Comparison of ENCODE assay signal across 11 mouse cellular contexts in genomic region chr11:99045159-99045889, GRCm38 (mm10). TPM values are rescaled to one million over a fixed set of nuclear protein-coding genes. Genes with fewer than 3 reads are reported as not detected.
DNase-seq lines count a peak whose midpoint lies in the region; ATAC-seq and TF ChIP-seq lines count a peak whose summit lies in the region.
"Had no signal": no experiment of that assay in that cellular context is flagged by ENCODE, and none has a peak within 500 bp of the region (broad histone marks: within the 10 kb centered on the region; RNA-seq: fewer than 3 reads in every experiment).

No protein-coding gene starts in this region.

- H3K9ac ChIP-seq in heart, embryonic 12.5 days: peak overlapping the region; percentile 37; the same call in 1 of the 2 replicates
- 0 out of 2 replicates have a peak overlapping the region, but pooled peaks have one; percentile 18 for H3K9ac ChIP-seq in intestine, embryonic 16.5 days (ENCODE audit: low read depth, low read length)
- H3K9ac ChIP-seq in limb, embryonic 11.5 days (ENCODE audit: low read length): no peak overlapping the region
- peak overlapping the region; percentile 35; the same call in 1 of the 2 replicates for H3K9ac ChIP-seq in stomach, postnatal 0 days (ENCODE audit: low read length)
- no peak overlapping the region for H3K9ac ChIP-seq in forebrain, embryonic 12.5 days

- H3K36me3 ChIP-seq in heart, embryonic 12.5 days: peaks cover 25% of the 10 kb centered on the region
- peaks cover 11% of the 10 kb centered on the region for H3K36me3 ChIP-seq in intestine, embryonic 16.5 days (ENCODE audit: control insufficient read depth, insufficient read depth, low read length)
- H3K36me3 ChIP-seq in limb, embryonic 11.5 days (ENCODE audit: control insufficient read depth, insufficient read depth, low read length): peaks cover 20% of the 10 kb centered on the region
- peaks cover 14% of the 10 kb centered on the region for H3K36me3 ChIP-seq in stomach, postnatal 0 days (ENCODE audit: control insufficient read depth, insufficient read depth, low read length)
- peaks cover 23% of the 10 kb centered on the region for H3K36me3 ChIP-seq in forebrain, embryonic 12.5 days (replicated peaks)

- WGBS in heart, embryonic 12.5 days: 63% methylated on average over 12 of the region's 12 CpGs
- 47% methylated on average over 12 of the region's 12 CpGs for WGBS in intestine, embryonic 16.5 days
- 71% methylated on average over 12 of the region's 12 CpGs for WGBS in limb, embryonic 11.5 days
- WGBS in stomach, postnatal 0 days: 54% methylated on average over 12 of the region's 12 CpGs
- WGBS in forebrain, embryonic 12.5 days: 92% methylated on average over 12 of the region's 12 CpGs

- TF ChIP-seq CTCF in stomach, postnatal 0 days (IDR thresholded peaks at IDR 0.05; ENCODE audit: low read depth): no peak

- H3K4me3 ChIP-seq in heart, embryonic 12.5 days: peak overlapping the region; percentile 7; the same call in 1 of the 2 replicates
- no peak overlapping the region for H3K4me3 ChIP-seq in intestine, embryonic 16.5 days (ENCODE audit: low read length)
- peak overlapping the region; percentile 29 for H3K4me3 ChIP-seq in limb, embryonic 11.5 days (ENCODE audit: low read depth, low read length)
- H3K4me3 ChIP-seq in stomach, postnatal 0 days (ENCODE audit: low read depth, low read length): no peak overlapping the region
- H3K4me3 ChIP-seq in forebrain, embryonic 12.5 days (replicated peaks): no peak overlapping the region

- no peak for TF ChIP-seq EP300 in stomach, postnatal 0 days (optimal IDR thresholded peaks at IDR 0.05)

- intact Hi-C loops in heart, postnatal 25 days (cut with DNase I): no loop called here

- peaks cover 60% of the 10 kb centered on the region for H3K4me1 ChIP-seq in heart, embryonic 12.5 days (replicated peaks)
- peaks cover 49% of the 10 kb centered on the region for H3K4me1 ChIP-seq in intestine, embryonic 16.5 days (ENCODE audit: control insufficient read depth, insufficient read depth, low read length)
- H3K4me1 ChIP-seq in limb, embryonic 11.5 days (ENCODE audit: control insufficient read depth, insufficient read depth, low read length): peaks cover 51% of the 10 kb centered on the region
- H3K4me1 ChIP-seq in stomach, postnatal 0 days (replicated peaks; ENCODE audit: control insufficient read depth, insufficient read depth): 0 out of 2 replicates have a peak, but pooled peaks cover 2% of the 10 kb centered on the region
- peaks cover 31% of the 10 kb centered on the region for H3K4me1 ChIP-seq in forebrain, embryonic 12.5 days

- H3K4me2 ChIP-seq in heart, embryonic 12.5 days: peak overlapping the region; percentile 93
- peak overlapping the region; percentile 21; the same call in 1 of the 2 replicates for H3K4me2 ChIP-seq in intestine, embryonic 16.5 days (ENCODE audit: low read depth, low read length)
- H3K4me2 ChIP-seq in limb, embryonic 11.5 days (ENCODE audit: low read depth, severe bottlenecking): peak overlapping the region; percentile 50
- 0 out of 2 replicates have a peak overlapping the region, but pooled peaks have one; percentile 11 for H3K4me2 ChIP-seq in stomach, postnatal 0 days (replicated peaks; ENCODE audit: low read depth)
- no peak overlapping the region for H3K4me2 ChIP-seq in forebrain, embryonic 12.5 days

- H3K9me3 ChIP-seq in heart, embryonic 12.5 days (replicated peaks): no peaks in the 10 kb centered on the region
- no peaks in the 10 kb centered on the region for H3K9me3 ChIP-seq in intestine, embryonic 16.5 days (ENCODE audit: control insufficient read depth, low read length)
- no peaks in the 10 kb centered on the region for H3K9me3 ChIP-seq in limb, embryonic 11.5 days (ENCODE audit: control insufficient read depth, low read length)
- no peaks in the 10 kb centered on the region for H3K9me3 ChIP-seq in stomach, postnatal 0 days (ENCODE audit: control insufficient read depth, low read length)
- H3K9me3 ChIP-seq in forebrain, embryonic 12.5 days: no peaks in the 10 kb centered on the region

- H3K27me3 ChIP-seq in heart, embryonic 12.5 days (replicated peaks): 0 out of 2 replicates have a peak, but pooled peaks cover 3% of the 10 kb centered on the region
- H3K27me3 ChIP-seq in intestine, embryonic 16.5 days (replicated peaks; ENCODE audit: control insufficient read depth, insufficient read depth, low read length): no peaks in the 10 kb centered on the region
- H3K27me3 ChIP-seq in limb, embryonic 11.5 days (ENCODE audit: control insufficient read depth, insufficient read depth, low read length): no peaks in the 10 kb centered on the region
- no peaks in the 10 kb centered on the region for H3K27me3 ChIP-seq in stomach, postnatal 0 days (ENCODE audit: control insufficient read depth, insufficient read depth, low read length)
- H3K27me3 ChIP-seq in forebrain, embryonic 12.5 days: peaks cover 3% of the 10 kb centered on the region; the same call in 1 of the 2 replicates

- DNase-seq in heart, postnatal 25 days (ENCODE audit: low spot score): no peak
- no peak for DNase-seq in limb, embryonic 11.5 days (ENCODE audit: low spot score)
- DNase-seq in stomach, postnatal 0 days (ENCODE audit: low spot score): no peak
- DNase-seq in embryo, embryonic 10 days (ENCODE audit: low spot score): no peak
- DNase-seq: cerebellum, adult 11-12 months; thymus, adult 18-20 months had no signal

- peak overlapping the region; percentile 10; the same call in 1 of the 2 replicates for H3K27ac ChIP-seq in heart, embryonic 12.5 days (ENCODE audit: poor library complexity, severe bottlenecking)
- H3K27ac ChIP-seq in intestine, embryonic 16.5 days (ENCODE audit: low read length): peak overlapping the region; percentile 31
- 0 out of 2 replicates have a peak overlapping the region, but pooled peaks have one; percentile 0 for H3K27ac ChIP-seq in limb, embryonic 11.5 days (replicated peaks; ENCODE audit: low read depth, low read length)
- peak overlapping the region; percentile 40; the same call in 1 of the 2 replicates for H3K27ac ChIP-seq in stomach, postnatal 0 days (replicated peaks)
- no peak overlapping the region for H3K27ac ChIP-seq in forebrain, embryonic 12.5 days

- no peak for ATAC-seq in heart, embryonic 12.5 days (ENCODE audit: insufficient number of reproducible peaks, low FRiP score)
- peak; percentile 16 for ATAC-seq in intestine, embryonic 16.5 days
- ATAC-seq in limb, embryonic 11.5 days (ENCODE audit: insufficient number of reproducible peaks, low FRiP score, low TSS enrichment, low read depth): no peak
- no peak for ATAC-seq in stomach, postnatal 0 days (ENCODE audit: low FRiP score, low TSS enrichment)
- ATAC-seq in forebrain, embryonic 12.5 days (ENCODE audit: low FRiP score): no peak
- no peak for ATAC-seq in erythroblast, adult 5-6 weeks (replicated peaks; ENCODE audit: low FRiP score, poor library complexity, severe bottlenecking)

RNA-seq across cellular contexts. Expression of gene Igfbp4, which starts 4.3 kb away (rescaled TPM):
- polyA plus RNA-seq in heart, embryonic 12.5 days (2016; fragmentation: Nextera tagmentation; extraction: Ambion mirVana): 371 and 382 TPM in 2 replicates
- 10 to 100 TPM; 87.8 to 99.7 TPM for total RNA-seq in heart, postnatal 25 days (2021)
- 345 and 352 TPM in 2 replicates for polyA plus RNA-seq in intestine, embryonic 16.5 days (2015; fragmentation: Nextera tagmentation; extraction: Ambion mirVana)
- polyA plus RNA-seq in limb, embryonic 11.5 days (2014; fragmentation: Nextera tagmentation; extraction: Ambion mirVana): 799 and 884 TPM in 2 replicates
- polyA plus RNA-seq in stomach, postnatal 0 days (2015; fragmentation: Nextera tagmentation; extraction: Ambion mirVana): 228 and 244 TPM in 2 replicates
- polyA plus RNA-seq in forebrain, embryonic 12.5 days (2016; fragmentation: Nextera tagmentation; extraction: Ambion mirVana): 214 and 247 TPM in 2 replicates
- 10.8 and 29.7 TPM in 2 replicates for total RNA-seq in erythroblast, adult 5-6 weeks (2015; ENCODE audit: low replicate concordance)
- 26.1 and 41.5 TPM in 2 replicates for total RNA-seq in erythroblast, adult 5-6 weeks (2017; ENCODE audit: low replicate concordance)

RNA-seq across cellular contexts. Expression of gene Top2a, which starts 21.3 kb away (rescaled TPM):
- 196 and 201 TPM in 2 replicates for polyA plus RNA-seq in heart, embryonic 12.5 days (2016; fragmentation: Nextera tagmentation; extraction: Ambion mirVana)
- total RNA-seq in heart, postnatal 25 days (2021): 1 to 10 TPM; 4.2 to 4.6 TPM
- polyA plus RNA-seq in intestine, embryonic 16.5 days (2015; fragmentation: Nextera tagmentation; extraction: Ambion mirVana): 132 and 149 TPM in 2 replicates
- polyA plus RNA-seq in limb, embryonic 11.5 days (2014; fragmentation: Nextera tagmentation; extraction: Ambion mirVana): 422 and 448 TPM in 2 replicates
- 31.6 and 44.5 TPM in 2 replicates for polyA plus RNA-seq in stomach, postnatal 0 days (2015; fragmentation: Nextera tagmentation; extraction: Ambion mirVana)
- polyA plus RNA-seq in forebrain, embryonic 12.5 days (2016; fragmentation: Nextera tagmentation; extraction: Ambion mirVana): 355 and 367 TPM in 2 replicates
- total RNA-seq in erythroblast, adult 5-6 weeks (2015; ENCODE audit: low replicate concordance): 132 and 152 TPM in 2 replicates
- total RNA-seq in erythroblast, adult 5-6 weeks (2017; ENCODE audit: low replicate concordance): 334 and 394 TPM in 2 replicates

RNA-seq across cellular contexts. Expression of gene Tns4, which starts 43.8 kb away (rescaled TPM):
- 0.05 and 0.11 TPM in 2 replicates for polyA plus RNA-seq in heart, embryonic 12.5 days (2016; fragmentation: Nextera tagmentation; extraction: Ambion mirVana)
- under 1 TPM; 0.18 to 0.20 TPM for total RNA-seq in heart, postnatal 25 days (2021)
- 0.65 and 1.3 TPM in 2 replicates for polyA plus RNA-seq in intestine, embryonic 16.5 days (2015; fragmentation: Nextera tagmentation; extraction: Ambion mirVana)
- 1.2 and 1.6 TPM in 2 replicates for polyA plus RNA-seq in limb, embryonic 11.5 days (2014; fragmentation: Nextera tagmentation; extraction: Ambion mirVana)
- 0.82 and 1.1 TPM in 2 replicates for polyA plus RNA-seq in stomach, postnatal 0 days (2015; fragmentation: Nextera tagmentation; extraction: Ambion mirVana)
- polyA plus RNA-seq in forebrain, embryonic 12.5 days (2016; fragmentation: Nextera tagmentation; extraction: Ambion mirVana): 0.04 and 0.29 TPM in 2 replicates
- total RNA-seq in erythroblast, adult 5-6 weeks (2015; ENCODE audit: low replicate concordance): 0.77 TPM in 1 of 2 replicates, not detected in the other
- 0.42 TPM in 1 of 2 replicates, not detected in the other for total RNA-seq in erythroblast, adult 5-6 weeks (2017; ENCODE audit: low replicate concordance)
- total RNA-seq: hematopoietic stem cell, adult 5-6 weeks had no signal

Comparison
In these comparisons a context has a peak if more than half of its experiments do, and no peak if none do; other contexts are left out.
1. H3K4me3 ChIP-seq: peak in heart, embryonic 12.5 days (single experiment) and limb, embryonic 11.5 days (single experiment); none in intestine, embryonic 16.5 days (single experiment), stomach, postnatal 0 days (single experiment) and forebrain, embryonic 12.5 days (single experiment).
2. H3K9ac ChIP-seq: peak in heart, embryonic 12.5 days (single experiment), intestine, embryonic 16.5 days (single experiment) and stomach, postnatal 0 days (single experiment); none in limb, embryonic 11.5 days (single experiment) and forebrain, embryonic 12.5 days (single experiment).